Mouse (Mus musculus) lung, postnatal 0 days (tissue): ENCODE data around the gene Kcnn4. TPM values are rescaled to one million over a fixed set of nuclear protein-coding genes. Genes with fewer than 3 reads are reported as not detected.

Source experiments
- ATAC-seq: fragments of 200-750 bp; cut with Nextera tagmentation; 2 replicates; pipeline ENCODE4 v1.8.0; 2017; ENCODE audit warnings: moderate library complexity
- DNase-seq: peaks from one replicate; pipeline ENCODE4 v3.0.0-alpha.2; 2016; ENCODE audit warnings: low spot score
- H3K27ac ChIP-seq: fragments of 300-500 bp; sonication (generic); 2 replicates; pipeline ENCODE4 v1.5.1; 2014; ENCODE audit warnings: antibody characterized with exemption, mild to moderate bottlenecking, low read length, mixed read lengths
- H3K27me3 ChIP-seq: fragments of 300-500 bp; sonication (generic); replicated peaks from 2 replicates; pipeline ENCODE4 v1.6.1; 2014; ENCODE audit warnings: low read length, mixed read lengths; ENCODE audit not compliant: insufficient read depth
- H3K36me3 ChIP-seq: fragments of 300-500 bp; sonication (generic); 2 replicates; pipeline ENCODE4 v1.6.1; 2014; ENCODE audit warnings: low read length, mixed read lengths; ENCODE audit not compliant: insufficient read depth
- H3K4me1 ChIP-seq: fragments of 300-500 bp; sonication (generic); 2 replicates; pipeline ENCODE4 v1.6.1; 2014; ENCODE audit warnings: antibody characterized with exemption, low read depth, low read length, mixed read lengths; ENCODE audit not compliant: insufficient read depth
- H3K4me2 ChIP-seq: fragments of 300-500 bp; sonication (generic); replicated peaks from 2 replicates; pipeline ENCODE4 v1.6.1; 2014; ENCODE audit warnings: low read depth, mild to moderate bottlenecking, low read length, moderate library complexity, mixed read lengths
- H3K4me3 ChIP-seq: fragments of 300-500 bp; sonication (generic); 2 replicates; pipeline ENCODE4 v1.5.1; 2014; ENCODE audit warnings: low read depth, low read length
- H3K9ac ChIP-seq: fragments of 300-500 bp; sonication (generic); replicated peaks from 2 replicates; pipeline ENCODE4 v1.6.1; 2014; ENCODE audit warnings: low read depth, mild to moderate bottlenecking
- H3K9me3 ChIP-seq: fragments of 300-500 bp; sonication (generic); 2 replicates; pipeline ENCODE4 v1.6.1; 2016; ENCODE audit warnings: low read length, mixed read lengths
- CTCF ChIP-seq: IDR thresholded peaks from 2 replicates; pipeline ENCODE4 v1.5.1; 2016; ENCODE audit warnings: antibody characterized with exemption, mild to moderate bottlenecking
- EP300 ChIP-seq: IDR thresholded peaks from 2 replicates; pipeline ENCODE4 v1.6.1; 2016; ENCODE audit warnings: antibody characterized with exemption, mild to moderate bottlenecking, control low read depth
- WGBS: fragments of 180-500 bp; shearing (Covaris S2); extraction: QIAGEN DNeasy Blood & Tissue Kit; methylation state at CpG from one replicate; pipeline ENCODE4 v1.1.7; 2014; 5-methylcytosine and 5-hydroxymethylcytosine counted together
- polyA plus RNA-seq: library from polyadenylated mRNA; unstranded; fragments of >200 nt; fragmentation: Nextera tagmentation; extraction: Ambion mirVana; gene quantifications from 2 replicates; pipeline ENCODE4 v1.2.1, GENCODE M21; 2015

The Kcnn4 gene
- polyA plus RNA-seq, 1 experiment from 2014 or later, result 2.6 TPM

- TF ChIP-seq CTCF, result no peak
- TF ChIP-seq EP300, result peak; percentile 95
- no peaks in the 10 kb centered on the region for H3K4me1 ChIP-seq
- H3K4me3 ChIP-seq, result no peak overlapping the region
- ATAC-seq (peak; percentile 89), DNase-seq (peak; percentile 89)
- no peaks in the 10 kb centered on the region for H3K9me3 ChIP-seq
- H3K27ac ChIP-seq, result peak overlapping the region; percentile 88
- H3K4me2 ChIP-seq, result peak overlapping the region; percentile 28; the same call in 1 of the 2 replicates
- H3K27me3 ChIP-seq, result no peaks in the 10 kb centered on the region
- H3K9ac ChIP-seq, result no peak overlapping the region
- H3K36me3 ChIP-seq, result no peaks in the 10 kb centered on the region
- 54% methylated on average over 14 of the region's 14 CpGs for whole genome bisulfite sequencing
Measured at GRCm38 (mm10) chr7:24327281-24327975, 42.6 kb upstream of the Kcnn4 start.

DNA sequence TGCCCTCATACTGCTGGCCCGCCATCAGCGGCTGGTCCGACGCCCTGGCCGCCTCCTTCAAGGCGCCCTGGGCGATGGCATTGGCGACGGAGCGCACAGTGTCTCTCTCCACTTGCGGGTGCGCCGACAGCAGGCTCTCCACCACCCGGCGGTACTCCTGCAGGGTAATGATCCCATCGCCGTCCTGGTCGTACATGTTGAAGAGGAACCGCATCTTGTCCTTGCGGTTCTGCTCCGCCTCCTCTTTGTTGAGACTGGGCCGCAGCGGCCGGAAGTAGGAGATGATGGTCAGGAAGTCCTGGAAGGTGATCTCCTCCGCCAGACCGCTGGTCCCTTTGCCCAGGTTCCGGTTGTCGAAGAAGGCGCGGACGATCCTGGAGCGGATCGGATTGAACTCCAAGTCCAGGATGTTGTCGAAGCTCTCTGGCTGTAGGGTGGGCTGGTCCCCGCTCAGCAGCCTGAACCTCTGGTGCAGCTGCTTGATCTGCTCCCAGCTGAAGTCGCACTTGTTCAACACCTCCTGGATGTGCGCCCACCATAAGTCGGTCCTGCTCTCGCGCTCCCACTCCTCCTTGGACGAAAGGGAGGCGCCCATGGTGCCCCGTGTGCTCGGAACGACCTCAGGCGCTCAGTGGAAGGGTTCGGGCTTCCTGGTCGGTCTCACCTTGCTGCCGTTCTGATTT lies 36.6 kb upstream of the Kcnn4 start, which contains the start of gene Tescl:
Tescl (minus strand) TSS at position 633 of the 683 bp plus-strand sequence.
- no peak for DNase-seq
- 39% methylated on average over 49 of the region's 49 CpGs for WGBS
- Histone ChIP-seq H3K27me3 (no peaks in the 10 kb centered on the region; the same call in 1 of the 2 replicates), H3K4me3 (no peak within 1 kb of the TSS), H3K4me1 (no peaks in the 10 kb centered on the region), H3K9ac (no peak within 1 kb of the TSS), H3K27ac (no peak within 1 kb of the TSS), H3K4me2 (0 out of 2 replicates have a peak within 1 kb of the TSS, but pooled peaks have one; percentile 22), H3K36me3 (no peaks in the 10 kb centered on the region), H3K9me3 (no peaks in the 10 kb centered on the region)
- TF ChIP-seq CTCF, result no peak
- TF ChIP-seq EP300, result no peak
- ATAC-seq, result no peak

DNA sequence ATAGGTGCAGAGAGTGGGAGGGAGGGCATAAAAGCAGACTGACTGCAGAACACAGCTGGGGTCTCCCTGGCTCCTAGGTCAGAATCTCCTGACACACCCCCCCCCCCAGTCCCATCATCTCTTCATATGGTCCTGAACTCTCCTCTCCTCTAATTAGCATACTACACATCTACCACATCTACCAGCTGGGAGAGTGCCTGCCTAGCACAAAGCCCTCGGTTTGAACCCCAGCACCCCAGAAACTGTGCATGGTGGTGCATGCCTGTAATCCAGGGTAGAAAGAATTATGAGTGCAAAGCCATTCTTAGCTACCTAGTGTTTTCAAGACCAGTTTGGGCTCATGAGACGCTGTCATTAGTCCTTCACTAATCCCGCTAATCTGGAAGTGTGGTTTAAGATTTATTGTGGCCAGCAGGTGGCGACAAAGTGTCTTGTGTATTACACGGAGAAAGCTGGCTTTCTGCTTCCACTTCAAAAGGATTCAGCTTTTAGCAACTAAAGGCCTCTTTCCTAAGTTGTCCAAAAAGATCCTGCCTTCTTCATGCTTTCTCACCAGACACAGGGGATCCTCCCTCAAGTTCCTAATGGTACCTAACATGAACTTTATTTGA lies 34.3 kb upstream of the Kcnn4 start:
- Histone ChIP-seq H3K36me3 (no peaks in the 10 kb centered on the region), H3K9ac (no peak overlapping the region), H3K4me3 (no peak overlapping the region), H3K27ac (no peak overlapping the region), H3K27me3 (no peaks in the 10 kb centered on the region; the same call in 1 of the 2 replicates), H3K4me1 (no peaks in the 10 kb centered on the region), H3K4me2 (no peak overlapping the region), H3K9me3 (no peaks in the 10 kb centered on the region)
- TF ChIP-seq CTCF, result peak; percentile 79
- no peak for TF ChIP-seq EP300
- ATAC-seq, result no peak
- 6% methylated on average over 5 of the region's 5 CpGs for WGBS
- peak; percentile 83 for DNase-seq

GRCm38 (mm10) chr7:24338241-24338640 lies 31.8 kb upstream of the Kcnn4 start:
- TF ChIP-seq CTCF (peak; percentile 25), EP300 (no peak)
- no peak for ATAC-seq
- no peak for DNase-seq
- H3K36me3 ChIP-seq, result no peaks in the 10 kb centered on the region
- no peak overlapping the region for H3K9ac ChIP-seq
- WGBS, result 47% methylated on average over 2 of the region's 2 CpGs
- H3K27ac ChIP-seq, result no peak overlapping the region
- no peaks in the 10 kb centered on the region; the same call in 1 of the 2 replicates for H3K27me3 ChIP-seq
- H3K4me1 ChIP-seq, result no peaks in the 10 kb centered on the region
- no peak overlapping the region for H3K4me2 ChIP-seq
- H3K9me3 ChIP-seq, result no peaks in the 10 kb centered on the region
- H3K4me3 ChIP-seq, result no peak overlapping the region

GRCm38 (mm10) chr7:24343701-24344272 lies 26.3 kb upstream of the Kcnn4 start:
- no peak for ATAC-seq
- WGBS, result 70% methylated on average over 7 of the region's 7 CpGs
- no peak for DNase-seq
- no peaks in the 10 kb centered on the region for H3K4me1 ChIP-seq
- TF ChIP-seq EP300 (no peak), CTCF (no peak)
- H3K9ac ChIP-seq, result no peak overlapping the region
- no peak overlapping the region for H3K27ac ChIP-seq
- H3K4me2 ChIP-seq, result no peak overlapping the region
- H3K27me3 ChIP-seq, result no peaks in the 10 kb centered on the region
- no peaks in the 10 kb centered on the region for H3K36me3 ChIP-seq
- H3K4me3 ChIP-seq, result no peak overlapping the region
- H3K9me3 ChIP-seq, result no peaks in the 10 kb centered on the region

DNA sequence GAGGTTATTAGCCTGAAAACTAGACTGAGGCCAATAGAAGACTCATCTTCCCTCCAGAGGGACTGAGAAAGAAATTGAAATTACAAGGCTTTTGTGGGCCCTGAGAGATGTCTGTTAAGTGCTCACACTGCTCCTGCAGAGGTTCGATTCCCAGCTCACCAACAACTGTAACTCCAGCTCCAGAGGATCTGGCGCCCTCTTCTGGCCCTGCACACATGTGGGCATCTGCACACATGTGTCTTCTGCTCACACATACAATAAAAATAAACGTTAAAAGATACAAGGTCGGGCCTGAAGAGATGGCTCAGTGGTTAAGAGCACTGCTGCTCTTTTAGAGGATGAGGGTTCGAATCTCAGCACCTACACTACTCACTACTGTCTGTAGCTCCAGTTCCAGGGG lies 23.6 kb upstream of the Kcnn4 start:
- TF ChIP-seq EP300 (no peak), CTCF (no peak)
- Histone ChIP-seq H3K27ac (no peak overlapping the region), H3K9ac (no peak overlapping the region), H3K36me3 (no peaks in the 10 kb centered on the region), H3K4me2 (no peak overlapping the region), H3K9me3 (no peaks in the 10 kb centered on the region), H3K4me1 (no peaks in the 10 kb centered on the region), H3K4me3 (no peak overlapping the region), H3K27me3 (no peaks in the 10 kb centered on the region)
- DNase-seq (no peak), ATAC-seq (no peak)
- WGBS, result 62% methylated on average over 5 of the region's 5 CpGs
